Mouse (Mus musculus): ENCODE measurements around the gene Babam2. TPM values are rescaled to one million over a fixed set of nuclear protein-coding genes. Genes with fewer than 3 reads are reported as not detected.
"Not testable (repeated sequence)": the region's sequence is repeated elsewhere in the genome, so short reads cannot be mapped to it uniquely, and the experiment has no call there.

Babam2 gene
- polyA plus RNA-seq, 1 experiment: 7.0 TPM

GRCm38 (mm10) chr5:31853831-31854230 is 156.3 kb downstream of the Babam2 start:
- Histone ChIP-seq H3K27me3 (ENCODE audit: control insufficient read depth) (no peaks in the 10 kb centered on the region), H3K4me3 (replicated peaks) (no peak overlapping the region), H3K36me3 (ENCODE audit: control insufficient read depth) (no peaks in the 10 kb centered on the region), H3K4me1 (ENCODE audit: control insufficient read depth) (no peaks in the 10 kb centered on the region), H3K9me3 (ENCODE audit: control insufficient read depth, low read length) (no peaks in the 10 kb centered on the region)
- TF ChIP-seq GATA1 (IDR thresholded peaks at IDR 0.05; ENCODE audit: low read length) (no peak), TAL1 (IDR thresholded peaks at IDR 0.05; ENCODE audit: low read length) (no peak)

GRCm38 (mm10) chr5:31858877-31859276 is 161.4 kb downstream of the Babam2 start:
- not testable (repeated sequence) for H3K4me1 ChIP-seq (ENCODE audit: control insufficient read depth); H3K27me3 ChIP-seq (ENCODE audit: control insufficient read depth); H3K4me3 ChIP-seq (replicated peaks); H3K9me3 ChIP-seq (ENCODE audit: control insufficient read depth, low read length); H3K36me3 ChIP-seq (ENCODE audit: control insufficient read depth)

DNA sequence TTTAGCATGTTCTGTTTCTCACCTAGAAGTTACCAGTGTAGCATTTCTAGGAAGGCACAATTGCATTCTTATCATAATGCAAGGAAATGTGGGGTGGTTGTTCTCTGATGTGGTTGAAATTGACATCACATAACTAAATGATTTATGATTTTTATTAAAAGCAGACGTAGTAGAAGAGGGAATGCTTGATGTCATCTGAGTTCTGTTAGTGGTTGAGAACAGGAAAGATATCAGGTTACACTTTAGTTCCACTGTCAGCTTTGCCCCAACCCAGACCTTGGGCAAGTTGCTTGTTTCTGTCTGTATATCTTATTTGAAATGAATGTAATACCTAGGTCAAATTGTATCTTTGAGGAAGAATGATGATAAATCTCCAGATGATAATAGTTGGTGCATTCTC is 162.9 kb downstream of the Babam2 start:
- Histone ChIP-seq H3K4me1 (ENCODE audit: control insufficient read depth) (peaks cover 7% of the 10 kb centered on the region), H3K36me3 (ENCODE audit: control insufficient read depth) (no peaks in the 10 kb centered on the region), H3K4me3 (replicated peaks) (no peak overlapping the region), H3K27me3 (ENCODE audit: control insufficient read depth) (no peaks in the 10 kb centered on the region), H3K9me3 (ENCODE audit: control insufficient read depth, low read length) (no peaks in the 10 kb centered on the region)
- TF ChIP-seq TAL1 (IDR thresholded peaks at IDR 0.05; ENCODE audit: low read length) (no peak), GATA1 (IDR thresholded peaks at IDR 0.05; ENCODE audit: low read length) (no peak)

DNA sequence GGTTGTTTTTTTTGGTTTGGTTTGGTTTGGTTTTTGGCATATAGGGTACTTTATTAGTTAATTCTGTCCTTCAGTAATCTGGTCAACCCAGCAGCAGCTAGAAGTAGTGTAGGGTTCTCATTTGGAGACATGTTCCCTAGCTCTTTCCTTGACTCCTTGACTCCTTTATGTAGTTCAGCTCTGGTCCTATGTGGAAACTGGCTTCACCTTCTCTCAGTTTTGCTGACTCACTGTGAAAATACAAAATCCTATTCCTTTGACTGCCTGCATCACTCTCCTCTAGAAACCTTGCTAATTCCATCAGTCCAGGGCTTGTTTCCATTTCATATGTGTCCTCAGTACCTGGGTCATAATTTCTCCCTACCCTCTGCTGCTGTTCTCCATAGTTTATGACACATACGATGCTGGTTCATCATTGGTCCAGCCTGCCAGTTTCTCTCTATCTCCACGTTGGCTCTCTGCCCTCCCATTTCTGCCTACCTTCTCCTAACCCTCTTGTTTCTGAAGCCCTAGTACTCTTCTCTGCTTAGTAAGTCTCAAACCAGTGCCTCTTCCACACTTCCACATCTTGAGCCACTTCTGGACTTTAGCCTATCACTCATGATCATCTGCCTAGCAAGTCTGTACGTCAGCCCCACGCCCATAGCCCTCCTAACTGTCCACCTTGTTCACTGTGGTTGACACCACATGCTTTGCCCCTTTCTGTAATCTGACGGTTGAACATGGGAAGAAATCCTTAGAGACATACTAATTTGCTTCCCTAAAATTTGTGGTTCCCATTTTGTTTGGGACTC is 163.5 kb downstream of the Babam2 start:
- Histone ChIP-seq H3K27me3 (ENCODE audit: control insufficient read depth) (no peaks in the 10 kb centered on the region), H3K4me3 (replicated peaks) (no peak overlapping the region), H3K9me3 (ENCODE audit: control insufficient read depth, low read length) (no peaks in the 10 kb centered on the region), H3K36me3 (ENCODE audit: control insufficient read depth) (no peaks in the 10 kb centered on the region), H3K4me1 (ENCODE audit: control insufficient read depth) (peaks cover 7% of the 10 kb centered on the region)
- no peak for TF ChIP-seq GATA1 (IDR thresholded peaks at IDR 0.05; ENCODE audit: low read length)
- no peak for TF ChIP-seq TAL1 (IDR thresholded peaks at IDR 0.05; ENCODE audit: low read length)

DNA sequence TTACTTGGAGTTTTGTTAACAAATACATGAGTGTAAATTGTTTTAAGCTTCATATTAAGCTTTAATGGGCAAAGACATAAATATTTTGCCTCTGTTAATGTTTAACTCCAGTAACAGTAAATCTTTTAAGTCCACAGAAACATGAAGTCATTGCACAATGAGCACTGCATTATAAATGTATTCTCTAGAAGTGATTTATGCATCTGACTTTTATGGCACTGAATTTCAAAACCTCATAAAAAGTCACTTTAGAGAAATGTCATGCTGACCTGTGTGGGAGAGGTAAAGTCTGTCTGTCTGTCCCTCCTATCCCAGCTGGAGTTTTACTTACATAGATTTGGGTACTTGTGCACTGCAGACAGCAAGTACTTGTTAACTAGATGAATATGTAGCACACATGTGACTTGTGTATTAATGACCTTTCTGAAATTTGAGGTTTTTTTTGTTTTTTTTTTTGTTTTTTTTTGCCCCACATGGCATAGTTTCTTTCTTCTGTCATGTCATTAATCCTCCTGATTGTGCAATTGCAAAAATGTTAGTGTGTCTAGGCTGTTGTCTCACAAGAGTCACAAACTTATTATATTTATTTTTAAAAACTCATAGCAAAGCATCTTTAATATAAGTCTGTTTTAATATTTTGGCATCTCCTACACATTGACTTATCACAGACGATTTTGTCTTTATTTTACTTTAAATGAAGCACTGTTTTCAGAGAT is 165.4 kb downstream of the Babam2 start:
- no peaks in the 10 kb centered on the region for H3K36me3 ChIP-seq (ENCODE audit: control insufficient read depth)
- peaks cover 7% of the 10 kb centered on the region for H3K4me1 ChIP-seq (ENCODE audit: control insufficient read depth)
- no peaks in the 10 kb centered on the region for H3K9me3 ChIP-seq (ENCODE audit: control insufficient read depth, low read length)
- no peaks in the 10 kb centered on the region for H3K27me3 ChIP-seq (ENCODE audit: control insufficient read depth)
- H3K4me3 ChIP-seq (replicated peaks): no peak overlapping the region
- no peak for TF ChIP-seq GATA1 (IDR thresholded peaks at IDR 0.05; ENCODE audit: low read length)
- TF ChIP-seq TAL1 (IDR thresholded peaks at IDR 0.05; ENCODE audit: low read length): no peak

DNA sequence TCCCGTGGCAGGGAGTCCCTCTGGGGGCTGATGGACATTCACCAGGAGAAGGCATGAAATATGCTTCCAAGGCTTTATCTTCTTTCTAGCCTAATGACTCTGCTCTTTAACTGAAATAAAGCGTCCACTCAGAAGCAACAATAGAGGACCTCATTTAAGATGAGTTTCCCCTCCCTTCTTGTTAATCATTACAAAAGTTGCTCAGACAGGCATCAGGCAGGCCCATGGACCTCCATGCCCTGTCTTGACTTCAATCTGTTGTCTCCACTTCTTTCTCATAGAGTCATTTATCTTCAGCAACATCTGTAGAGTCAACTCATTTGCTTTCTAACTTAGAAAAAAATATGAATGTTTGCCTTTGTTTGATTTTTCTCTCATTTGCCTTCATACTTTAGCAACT is 166.6 kb downstream of the Babam2 start:
- H3K4me3 ChIP-seq (replicated peaks): no peak overlapping the region
- no peak for TF ChIP-seq GATA1 (IDR thresholded peaks at IDR 0.05; ENCODE audit: low read length)
- TF ChIP-seq TAL1 (IDR thresholded peaks at IDR 0.05; ENCODE audit: low read length): no peak
- H3K36me3 ChIP-seq (ENCODE audit: control insufficient read depth): no peaks in the 10 kb centered on the region
- no peaks in the 10 kb centered on the region for H3K9me3 ChIP-seq (ENCODE audit: control insufficient read depth, low read length)
- peaks cover 7% of the 10 kb centered on the region for H3K4me1 ChIP-seq (ENCODE audit: control insufficient read depth)
- H3K27me3 ChIP-seq (ENCODE audit: control insufficient read depth): no peaks in the 10 kb centered on the region

DNA sequence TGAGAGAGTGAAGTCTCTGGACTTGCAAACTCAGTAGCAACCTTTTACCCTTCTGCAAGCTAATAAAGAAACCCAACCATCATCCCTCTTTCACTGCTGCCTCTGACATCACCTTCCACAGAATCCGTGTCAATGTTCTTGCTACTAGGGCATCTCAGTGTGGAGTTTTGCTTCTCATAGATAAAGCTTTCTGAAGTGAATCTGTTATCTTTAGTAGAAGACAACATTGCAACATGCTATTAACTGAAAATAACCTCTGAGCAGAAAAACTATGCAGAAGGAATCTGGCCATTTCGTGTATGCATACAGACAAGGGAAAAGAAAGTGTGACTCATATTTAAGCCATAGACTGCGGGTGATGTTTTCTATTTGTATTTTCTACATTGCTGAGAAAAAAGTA is 168.6 kb downstream of the Babam2 start:
- TF ChIP-seq TAL1 (IDR thresholded peaks at IDR 0.05; ENCODE audit: low read length) (no peak), GATA1 (IDR thresholded peaks at IDR 0.05; ENCODE audit: low read length) (no peak)
- Histone ChIP-seq H3K36me3 (ENCODE audit: control insufficient read depth) (no peaks in the 10 kb centered on the region), H3K4me1 (ENCODE audit: control insufficient read depth) (peaks cover 3% of the 10 kb centered on the region), H3K9me3 (ENCODE audit: control insufficient read depth, low read length) (no peaks in the 10 kb centered on the region), H3K4me3 (replicated peaks) (no peak overlapping the region), H3K27me3 (ENCODE audit: control insufficient read depth) (no peaks in the 10 kb centered on the region)

- no peak for TF ChIP-seq GATA1 (IDR thresholded peaks at IDR 0.05; ENCODE audit: low read length)
- no peak for TF ChIP-seq TAL1 (IDR thresholded peaks at IDR 0.05; ENCODE audit: low read length)
- Histone ChIP-seq H3K4me3 (replicated peaks) (no peak overlapping the region), H3K27me3 (ENCODE audit: control insufficient read depth) (no peaks in the 10 kb centered on the region), H3K9me3 (ENCODE audit: control insufficient read depth, low read length) (no peaks in the 10 kb centered on the region), H3K4me1 (ENCODE audit: control insufficient read depth) (no peaks in the 10 kb centered on the region), H3K36me3 (ENCODE audit: control insufficient read depth) (no peaks in the 10 kb centered on the region)
Observed at GRCm38 (mm10) chr5:31870856-31871520, 173.5 kb downstream of the Babam2 start.

DNA sequence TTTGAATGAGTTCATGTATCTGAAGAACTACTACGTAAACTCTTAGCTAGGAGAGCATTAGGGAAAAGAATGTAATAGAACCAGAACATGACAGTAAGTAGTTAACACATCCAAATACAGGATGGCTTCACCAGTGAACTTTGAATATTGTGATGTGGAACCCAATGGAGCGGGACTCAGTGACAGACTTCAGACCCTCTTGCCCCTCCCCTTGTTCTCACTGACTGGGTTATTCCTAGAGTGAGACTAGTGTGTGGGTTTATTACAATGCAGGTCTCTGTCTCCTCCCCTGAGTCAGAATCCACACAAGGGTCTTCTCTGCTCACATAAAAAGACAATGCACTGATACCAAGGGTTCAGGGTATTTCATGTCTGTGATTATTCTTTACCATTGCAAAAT is 175.8 kb downstream of the Babam2 start:
- Histone ChIP-seq H3K4me1 (ENCODE audit: control insufficient read depth) (no peaks in the 10 kb centered on the region), H3K9me3 (ENCODE audit: control insufficient read depth, low read length) (no peaks in the 10 kb centered on the region), H3K27me3 (ENCODE audit: control insufficient read depth) (no peaks in the 10 kb centered on the region), H3K4me3 (replicated peaks) (no peak overlapping the region), H3K36me3 (ENCODE audit: control insufficient read depth) (no peaks in the 10 kb centered on the region)
- TF ChIP-seq TAL1 (IDR thresholded peaks at IDR 0.05; ENCODE audit: low read length): no peak
- TF ChIP-seq GATA1 (IDR thresholded peaks at IDR 0.05; ENCODE audit: low read length): no peak

All from erythroblast, embryonic 14.5 days (primary cell).